In the genomic region with DNA sequence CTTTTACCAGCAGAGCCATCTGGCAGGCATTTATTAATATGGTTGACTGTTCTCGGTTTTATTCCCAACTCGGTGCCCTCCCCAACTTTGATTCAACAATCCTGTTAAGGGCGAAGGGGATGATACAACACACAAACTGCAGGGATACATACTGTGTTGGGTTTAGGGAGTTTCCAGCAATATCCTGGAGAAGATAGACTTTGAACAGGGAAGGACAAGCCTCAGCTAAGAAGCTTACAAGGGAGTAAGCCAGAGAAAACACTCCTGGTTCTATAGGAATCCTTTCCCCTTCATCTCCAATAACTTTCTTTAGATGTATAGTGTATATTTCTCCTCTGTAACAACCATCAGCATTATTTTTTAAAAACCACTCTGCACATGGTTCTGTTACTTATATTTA, we compare ENCODE assay signal across 25 mouse cellular contexts. TPM values are rescaled to one million over a fixed set of nuclear protein-coding genes. Genes with fewer than 3 reads are reported as not detected.
"Had no signal": no experiment of that assay in that cellular context is flagged by ENCODE, and none has a peak within 500 bp of the region (broad histone marks: within the 10 kb centered on the region; RNA-seq: fewer than 3 reads in every experiment).

No protein-coding gene starts in this region.

- H3K4me2 ChIP-seq: heart, embryonic 11.5 days; heart, embryonic 13.5 days; heart, embryonic 15.5 days; hindbrain, embryonic 13.5 days; hindbrain, embryonic 15.5 days; kidney, embryonic 15.5 days; limb, embryonic 12.5 days; liver, embryonic 11.5 days; liver, embryonic 13.5 days had no signal

- H3K9ac ChIP-seq: forebrain, postnatal 0 days; heart, embryonic 13.5 days; heart, embryonic 15.5 days; hindbrain, embryonic 13.5 days; hindbrain, embryonic 15.5 days; kidney, embryonic 15.5 days; limb, embryonic 12.5 days; liver, embryonic 13.5 days had no signal

- H3K27ac ChIP-seq: heart, adult 2 months; heart, embryonic 13.5 days; heart, embryonic 15.5 days; hindbrain, embryonic 13.5 days; hindbrain, embryonic 15.5 days; hindbrain, postnatal 0 days; kidney, embryonic 15.5 days; layer of hippocampus, adult 2 months; limb, embryonic 10.5 days; limb, embryonic 12.5 days; liver, embryonic 13.5 days had no signal

- H3K27me3 ChIP-seq: heart, embryonic 13.5 days; heart, embryonic 15.5 days; hindbrain, embryonic 13.5 days; hindbrain, embryonic 15.5 days; kidney, embryonic 15.5 days; limb, embryonic 12.5 days; liver, embryonic 13.5 days had no signal

- H3K9me3 ChIP-seq: heart, embryonic 13.5 days; heart, embryonic 15.5 days; hindbrain, embryonic 13.5 days; hindbrain, embryonic 15.5 days; kidney, embryonic 15.5 days; limb, embryonic 10.5 days; limb, embryonic 12.5 days; liver, embryonic 13.5 days had no signal

- H3K36me3 ChIP-seq: heart, embryonic 15.5 days; hindbrain, embryonic 13.5 days; hindbrain, embryonic 15.5 days; kidney, embryonic 15.5 days; limb, embryonic 10.5 days; limb, embryonic 12.5 days; liver, embryonic 13.5 days had no signal

- DNase-seq: forebrain, postnatal 0 days; gastrocnemius, postnatal 14 days; gastrocnemius, postnatal 36 days; heart, adult 2 months; heart, postnatal 14 days; heart, postnatal 36 days; kidney, adult 18-20 months; kidney, adult 9 months; kidney, postnatal 10 days; kidney, postnatal 36 days; liver had no signal

- ATAC-seq: forebrain, postnatal 0 days; hindbrain, postnatal 0 days had no signal

- H3K4me3 ChIP-seq: heart, adult 2 months; heart, embryonic 13.5 days; heart, embryonic 15.5 days; hindbrain, embryonic 13.5 days; hindbrain, embryonic 15.5 days; kidney, embryonic 15.5 days; layer of hippocampus, adult 2 months; left cerebral cortex, adult 2 months; limb, embryonic 10.5 days; limb, embryonic 12.5 days; liver, embryonic 13.5 days had no signal

- H3K4me1 ChIP-seq: kidney, embryonic 15.5 days; limb, embryonic 12.5 days had no signal

RNA-seq across cellular contexts. Expression of gene Klhl33, which starts 22.1 kb away (rescaled TPM):
- polyA plus RNA-seq: hindbrain, embryonic 11.5 days had no signal
